Mouse (Mus musculus) embryonic facial prominence, embryonic 15.5 days (tissue): Measurements from ENCODE around the gene Shbg. TPM values are rescaled to one million over a fixed set of nuclear protein-coding genes. Genes with fewer than 3 reads are reported as not detected.
"Not testable (repeated sequence)": the region's sequence is repeated elsewhere in the genome, so short reads cannot be mapped to it uniquely, and the experiment has no call there.

Source experiments
- ATAC-seq: fragments of 200-750 bp; cut with Nextera tagmentation; 2 replicates; pipeline ENCODE4 v1.8.0; 2017; ENCODE audit warnings: low read depth, moderate TSS enrichment; ENCODE audit not compliant: insufficient number of reproducible peaks, low FRiP score, low TSS enrichment
- H3K27ac ChIP-seq: fragments of 300-500 bp; sonication (generic); replicated peaks from 2 replicates; pipeline ENCODE4 v1.5.1; 2015; ENCODE audit warnings: mild to moderate bottlenecking, inconsistent platforms
- H3K27me3 ChIP-seq: fragments of 300-500 bp; sonication (generic); 2 replicates; pipeline ENCODE4 v1.6.1; 2015; ENCODE audit warnings: inconsistent platforms
- H3K36me3 ChIP-seq: fragments of 300-500 bp; sonication (generic); 2 replicates; pipeline ENCODE4 v1.6.1; 2015; ENCODE audit warnings: mild to moderate bottlenecking, inconsistent platforms
- H3K4me1 ChIP-seq: fragments of 300-500 bp; sonication (generic); 2 replicates; pipeline ENCODE4 v1.6.1; 2015; ENCODE audit warnings: inconsistent platforms
- H3K4me2 ChIP-seq: fragments of 300-500 bp; sonication (generic); replicated peaks from 2 replicates; pipeline ENCODE4 v1.6.1; 2015; ENCODE audit warnings: mild to moderate bottlenecking, inconsistent platforms
- H3K4me3 ChIP-seq: fragments of 300-500 bp; sonication (generic); replicated peaks from 2 replicates; pipeline ENCODE4 v1.5.1; 2015; ENCODE audit warnings: mild to moderate bottlenecking, inconsistent platforms
- H3K9ac ChIP-seq: fragments of 300-500 bp; sonication (generic); 2 replicates; pipeline ENCODE4 v1.6.1; 2015; ENCODE audit warnings: inconsistent platforms
- H3K9me3 ChIP-seq: fragments of 300-500 bp; sonication (generic); replicated peaks from 2 replicates; pipeline ENCODE4 v1.6.1; 2016; ENCODE audit warnings: inconsistent platforms
- WGBS: fragments of 180-500 bp; shearing (Covaris S2); methylation state at CpG from one replicate; pipeline ENCODE4 v1.1.7; 2015; 5-methylcytosine and 5-hydroxymethylcytosine counted together
- polyA plus RNA-seq: library from polyadenylated mRNA; unstranded; fragments of >200 nt; fragmentation: Nextera tagmentation; extraction: Ambion mirVana; gene quantifications from 2 replicates; pipeline ENCODE4 v1.2.1, GENCODE M21; 2015

Shbg gene
- polyA plus RNA-seq, 1 experiment from 2014 or later: not detected

DNA sequence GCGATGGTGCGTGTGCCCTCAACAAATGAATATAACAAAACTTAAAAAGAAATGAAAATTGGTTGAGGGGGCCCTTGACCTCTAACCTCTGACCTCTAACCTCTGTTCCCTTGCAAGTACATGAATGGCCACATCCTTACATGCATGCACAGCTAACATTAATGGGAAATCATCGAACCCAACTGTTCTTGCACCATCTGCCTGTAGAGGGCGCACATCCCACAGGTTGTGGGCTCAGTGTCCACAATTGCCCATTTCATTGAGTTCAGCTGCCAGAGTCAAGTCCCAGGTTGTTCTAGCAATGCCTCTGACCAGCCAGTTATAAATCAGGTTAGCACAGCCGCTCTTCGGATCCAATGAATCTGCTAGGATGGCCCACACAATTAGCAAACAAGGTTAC lies 10.6 kb upstream of the Shbg start:
- H3K9me3 ChIP-seq: no peaks in the 10 kb centered on the region
- WGBS: 32% methylated on average over 6 of the region's 6 CpGs
- H3K27ac ChIP-seq: no peak overlapping the region
- no peak overlapping the region for H3K9ac ChIP-seq
- no peak overlapping the region for H3K4me3 ChIP-seq
- no peaks in the 10 kb centered on the region for H3K4me1 ChIP-seq
- ATAC-seq: no peak
- no peaks in the 10 kb centered on the region for H3K36me3 ChIP-seq
- no peaks in the 10 kb centered on the region for H3K27me3 ChIP-seq
- no peak overlapping the region for H3K4me2 ChIP-seq

DNA sequence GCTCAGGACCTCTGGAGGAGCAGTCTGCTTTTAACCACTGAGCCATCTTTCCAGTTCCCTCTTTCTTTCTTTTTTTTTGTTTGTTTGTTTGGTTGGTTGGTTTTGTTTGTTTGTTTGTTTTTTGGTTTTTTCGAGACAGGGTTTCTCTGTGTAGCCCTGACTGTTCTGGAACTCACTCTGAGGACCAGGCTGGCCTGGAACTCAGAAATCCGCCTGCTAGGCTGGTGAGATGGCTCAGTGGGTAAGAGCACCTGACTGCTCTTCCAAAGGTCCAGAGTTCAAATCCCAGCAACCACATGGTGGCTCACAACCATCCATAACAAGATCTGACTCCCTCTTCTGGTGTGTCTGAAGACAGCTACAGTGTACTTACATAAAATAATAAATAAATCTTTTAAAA lies 6.6 kb upstream of the Shbg start:
- 90% methylated on average over 2 of the region's 2 CpGs for WGBS
- H3K36me3 ChIP-seq, H3K4me2 ChIP-seq, H3K27ac ChIP-seq, H3K9ac ChIP-seq, ATAC-seq, H3K4me1 ChIP-seq, H3K9me3 ChIP-seq, H3K27me3 ChIP-seq, H3K4me3 ChIP-seq: not testable (repeated sequence)

DNA sequence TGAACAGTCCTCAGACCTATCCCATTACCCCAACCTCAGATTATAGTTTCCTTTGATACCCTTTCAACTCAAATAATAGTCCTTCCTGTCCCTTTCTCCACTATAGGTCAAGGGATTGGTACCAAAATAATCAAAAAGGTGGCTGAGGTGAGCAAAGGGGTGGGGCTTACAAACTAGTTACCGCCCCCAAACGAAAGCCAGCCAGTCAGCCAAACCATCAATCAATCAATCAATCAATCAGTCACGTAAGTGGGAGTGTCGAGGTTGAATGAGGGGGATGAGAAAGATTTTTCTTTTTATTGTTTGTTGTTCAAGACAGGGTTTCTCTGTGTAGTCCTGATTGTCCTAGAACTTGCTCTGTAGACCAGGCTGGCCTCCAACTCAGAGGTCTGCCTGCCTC lies 5.3 kb upstream of the Shbg start:
- H3K27ac ChIP-seq: no peak overlapping the region
- H3K36me3 ChIP-seq: no peaks in the 10 kb centered on the region
- no peak for ATAC-seq
- no peak overlapping the region for H3K9ac ChIP-seq
- H3K9me3 ChIP-seq: no peaks in the 10 kb centered on the region
- H3K27me3 ChIP-seq: no peaks in the 10 kb centered on the region
- peak overlapping the region; percentile 60 for H3K4me3 ChIP-seq
- peaks cover 8% of the 10 kb centered on the region for H3K4me1 ChIP-seq
- WGBS: 77% methylated on average over 4 of the region's 4 CpGs
- peak overlapping the region; percentile 79 for H3K4me2 ChIP-seq

DNA sequence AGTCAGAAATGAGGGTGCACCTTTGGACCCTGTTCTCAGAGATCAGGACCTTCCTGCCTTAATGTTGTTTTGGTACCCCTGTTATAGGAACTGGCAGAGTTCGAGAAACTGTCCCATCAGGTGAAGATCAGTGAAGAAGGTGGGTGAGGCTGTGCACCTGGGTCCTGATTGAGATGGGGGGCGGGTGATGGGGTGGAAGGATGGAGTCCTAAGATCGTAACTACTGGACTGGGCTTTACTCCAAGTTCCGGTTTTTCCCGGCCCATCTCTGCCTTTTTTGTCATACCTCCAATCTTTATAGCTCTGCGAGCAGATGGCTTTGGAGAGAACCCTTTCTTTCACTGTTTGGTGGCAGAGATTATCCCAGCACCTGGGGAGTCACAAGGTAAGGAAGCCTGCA lies 4.7 kb upstream of the Shbg start:
- Histone ChIP-seq H3K27ac (peak overlapping the region; percentile 83), H3K4me2 (peak overlapping the region; percentile 79), H3K4me1 (peaks cover 8% of the 10 kb centered on the region), H3K9me3 (no peaks in the 10 kb centered on the region), H3K4me3 (peak overlapping the region; percentile 60), H3K27me3 (no peaks in the 10 kb centered on the region; the same call in 1 of the 2 replicates), H3K9ac (peak overlapping the region; percentile 63), H3K36me3 (no peaks in the 10 kb centered on the region)
- 28% methylated on average over 6 of the region's 6 CpGs for WGBS
- no peak for ATAC-seq

DNA sequence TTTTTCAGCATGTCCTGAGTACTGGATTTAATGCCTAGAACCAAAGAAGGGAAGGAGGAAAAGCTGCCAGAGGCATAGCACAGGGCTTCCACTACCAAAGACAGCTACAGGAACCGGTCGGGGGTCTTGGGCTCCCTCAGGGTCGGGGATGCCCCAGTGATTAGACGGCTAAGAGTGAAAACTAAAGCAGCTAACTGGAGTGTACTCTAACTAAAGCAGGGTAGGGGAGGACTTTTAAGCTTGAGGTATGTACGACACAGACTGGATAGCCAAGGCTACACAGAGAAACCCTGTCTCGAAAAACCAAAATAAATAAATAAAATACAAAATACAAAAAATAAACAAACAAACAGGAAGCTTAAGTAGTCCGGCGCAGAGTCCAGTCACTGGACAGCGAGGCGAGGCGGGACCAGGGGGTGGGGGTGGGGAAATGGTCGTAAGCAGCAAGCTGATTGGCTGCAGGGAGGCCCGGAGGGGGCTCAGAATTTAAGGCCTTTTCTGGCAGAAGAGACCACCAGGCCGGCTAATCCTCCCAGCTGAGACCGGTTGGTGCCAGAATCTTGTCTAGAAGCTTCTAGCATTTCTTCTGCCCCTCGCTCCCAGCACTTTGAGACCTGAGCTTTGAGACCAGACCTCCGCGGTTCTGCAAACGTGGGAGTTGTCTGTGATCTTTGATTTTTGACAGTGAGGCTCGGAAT lies 4.0 kb upstream of the Shbg start, which contains the start of gene Sat2:
Sat2 (plus strand) TSS at position 454 of the 698 bp plus-strand sequence.
- Histone ChIP-seq H3K36me3 (no peaks in the 10 kb centered on the region), H3K9ac (peak within 1 kb of the TSS; percentile 63), H3K27me3 (no peaks in the 10 kb centered on the region; the same call in 1 of the 2 replicates), H3K9me3 (no peaks in the 10 kb centered on the region), H3K27ac (peak within 1 kb of the TSS; percentile 83), H3K4me2 (peak within 1 kb of the TSS; percentile 79), H3K4me1 (peaks cover 8% of the 10 kb centered on the region), H3K4me3 (peak within 1 kb of the TSS; percentile 60)
- 1% methylated on average over 20 of the region's 20 CpGs for WGBS
- peak; percentile 83; the same call in 1 of the 2 replicates for ATAC-seq

DNA sequence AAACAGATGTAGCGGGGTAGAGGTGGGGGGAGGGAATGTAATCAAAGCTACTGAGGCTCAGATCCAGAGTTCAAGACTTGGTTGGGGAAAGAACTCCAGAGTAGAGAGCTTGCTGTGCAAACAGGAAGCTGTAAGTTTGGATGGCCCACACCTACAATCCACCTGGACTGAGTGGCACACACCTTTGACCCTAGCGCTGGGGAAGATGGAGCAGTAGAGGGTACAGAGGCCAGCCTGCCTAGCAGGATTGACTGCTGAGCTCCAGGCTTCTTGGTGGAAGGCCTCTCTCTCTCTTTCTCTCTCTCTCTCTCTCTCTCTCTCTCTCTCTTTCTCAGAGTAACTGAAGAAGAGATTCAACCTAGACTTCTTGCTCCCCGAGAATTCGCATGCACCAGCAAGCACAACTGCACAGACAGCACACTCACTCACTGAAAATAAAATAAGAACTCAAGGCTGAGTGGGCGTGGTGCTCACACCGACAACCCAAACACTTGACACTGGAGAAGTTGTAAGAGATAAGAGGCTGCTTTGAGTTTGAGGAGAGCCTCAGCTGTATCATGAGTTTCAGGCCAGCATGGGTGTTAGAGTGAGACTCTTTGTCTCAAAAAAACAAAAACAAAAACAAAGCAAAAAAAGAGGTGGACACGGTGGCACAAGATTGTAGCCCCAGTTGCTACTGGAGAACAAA lies 2.8 kb upstream of the Shbg start:
- no peak for ATAC-seq
- Histone ChIP-seq H3K9me3 (no peaks in the 10 kb centered on the region), H3K27me3 (no peaks in the 10 kb centered on the region; the same call in 1 of the 2 replicates), H3K4me2 (no peak overlapping the region), H3K36me3 (no peaks in the 10 kb centered on the region), H3K4me3 (no peak overlapping the region), H3K9ac (no peak overlapping the region), H3K27ac (no peak overlapping the region), H3K4me1 (peaks cover 8% of the 10 kb centered on the region)
- WGBS: 77% methylated on average over 7 of the region's 7 CpGs

DNA sequence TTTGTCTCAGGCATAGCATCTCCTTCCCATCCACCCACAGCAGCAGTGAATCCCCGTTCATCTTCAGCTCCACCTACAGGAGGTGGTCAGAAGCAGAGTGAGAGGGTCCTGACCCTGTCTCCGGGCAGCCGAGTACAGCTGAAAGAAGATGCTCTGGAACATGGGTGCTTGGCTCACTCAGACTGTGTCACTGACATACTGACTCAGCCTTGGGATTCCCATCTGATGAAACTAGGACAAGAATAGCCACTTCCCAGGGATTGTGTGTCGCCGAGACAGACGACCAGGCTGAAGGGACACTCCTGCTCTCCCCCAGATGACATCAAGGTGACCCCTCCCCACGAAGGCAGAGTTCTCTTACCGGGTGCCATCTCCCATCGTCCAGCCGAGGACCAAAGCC lies 924 bp downstream of the Shbg start:
- no peak for ATAC-seq
- peaks cover 7% of the 10 kb centered on the region for H3K4me1 ChIP-seq
- 36% methylated on average over 10 of the region's 10 CpGs for WGBS
- no peaks in the 10 kb centered on the region for H3K9me3 ChIP-seq
- no peak overlapping the region for H3K4me2 ChIP-seq
- H3K4me3 ChIP-seq: no peak overlapping the region
- no peaks in the 10 kb centered on the region for H3K36me3 ChIP-seq
- H3K27ac ChIP-seq: no peak overlapping the region
- H3K9ac ChIP-seq: no peak overlapping the region
- no peaks in the 10 kb centered on the region; the same call in 1 of the 2 replicates for H3K27me3 ChIP-seq

DNA sequence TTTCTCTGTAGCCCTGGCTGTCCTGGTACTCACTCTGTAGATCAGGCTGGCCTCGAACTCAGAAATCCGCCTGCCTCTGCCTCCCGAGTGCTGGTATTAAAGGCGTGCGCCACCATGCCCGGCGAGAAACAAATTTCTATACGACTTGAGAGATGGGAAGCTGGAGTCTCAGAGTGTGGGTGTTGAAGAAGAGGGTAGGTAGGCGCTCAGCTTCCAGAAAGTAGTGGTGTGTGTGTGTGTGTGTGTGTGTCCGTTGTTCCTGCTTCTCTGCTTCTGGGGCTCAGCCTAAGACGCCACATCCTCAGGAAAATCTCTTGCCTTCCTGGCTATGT lies 3.5 kb downstream of the Shbg start:
- not testable (repeated sequence) for H3K9me3 ChIP-seq, H3K27me3 ChIP-seq, H3K27ac ChIP-seq, H3K4me1 ChIP-seq, ATAC-seq, H3K4me3 ChIP-seq, H3K9ac ChIP-seq, H3K36me3 ChIP-seq
- 49% methylated on average over 11 of the region's 11 CpGs for WGBS
- H3K4me2 ChIP-seq: peak overlapping the region; percentile 27; the same call in 1 of the 2 replicates

DNA sequence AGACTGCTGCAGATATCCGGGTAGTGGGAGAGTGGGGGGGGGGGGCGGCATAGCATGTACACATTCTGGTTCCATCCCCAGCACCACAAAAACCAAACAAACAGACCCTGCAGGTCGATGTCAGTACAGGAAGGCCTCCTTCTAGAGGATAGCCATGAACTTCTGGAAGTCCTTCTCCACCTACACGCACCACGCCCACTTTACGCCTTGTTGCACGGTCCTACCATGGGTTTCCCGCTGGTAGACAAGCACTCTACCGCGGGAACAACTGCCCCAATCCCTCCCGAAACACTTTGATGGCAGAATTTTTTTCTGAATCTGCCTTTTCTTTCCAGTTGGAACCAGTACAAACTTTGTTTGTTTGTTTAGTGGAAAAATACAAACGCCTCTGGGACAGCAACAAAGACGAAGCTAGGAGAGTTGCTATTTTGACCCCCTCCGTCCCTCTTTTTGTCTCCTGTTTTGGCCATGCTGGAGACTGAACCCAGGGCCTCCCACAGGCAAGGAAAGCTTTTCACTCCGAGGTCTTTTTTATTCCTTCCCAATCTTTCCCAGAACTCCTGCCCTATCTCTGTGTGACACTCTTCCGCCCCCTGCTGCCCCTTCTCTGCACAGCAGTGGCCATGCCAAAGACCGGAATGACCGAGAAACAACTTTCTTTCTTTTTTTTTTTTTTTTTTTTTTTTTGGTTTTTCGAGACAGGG lies 4.0 kb downstream of the Shbg start:
- H3K27me3 ChIP-seq: no peaks in the 10 kb centered on the region; the same call in 1 of the 2 replicates
- peak overlapping the region; percentile 8; the same call in 1 of the 2 replicates for H3K4me3 ChIP-seq
- no peak overlapping the region for H3K9ac ChIP-seq
- H3K27ac ChIP-seq: no peak overlapping the region
- H3K9me3 ChIP-seq: no peaks in the 10 kb centered on the region
- 13% methylated on average over 19 of the region's 19 CpGs for WGBS
- H3K4me2 ChIP-seq: peak overlapping the region; percentile 27
- ATAC-seq: no peak
- no peaks in the 10 kb centered on the region for H3K36me3 ChIP-seq
- peaks cover 7% of the 10 kb centered on the region for H3K4me1 ChIP-seq

DNA sequence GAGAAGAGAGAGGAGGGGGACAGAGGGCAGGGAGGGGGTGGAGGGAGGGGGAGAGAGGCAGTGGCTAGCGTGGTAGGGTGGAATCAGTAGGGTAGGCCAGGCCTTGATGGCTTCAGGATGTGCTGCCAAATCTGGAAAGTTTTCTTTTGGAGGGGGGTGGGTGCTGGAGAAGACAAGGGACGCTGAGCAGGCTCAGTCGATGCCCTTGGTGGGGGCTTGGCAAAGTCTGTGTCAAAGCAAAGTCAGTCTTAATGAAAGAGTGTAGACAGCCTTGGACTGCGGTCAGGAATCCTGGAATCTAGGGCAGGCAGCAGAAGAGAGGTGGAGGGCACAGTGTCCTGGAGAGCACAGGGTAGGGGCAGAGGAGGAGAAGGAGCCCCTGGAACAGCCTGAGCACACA lies 6.8 kb downstream of the Shbg start:
- WGBS: 53% methylated on average over 4 of the region's 4 CpGs
- Histone ChIP-seq H3K27ac (no peak overlapping the region), H3K27me3 (no peaks in the 10 kb centered on the region), H3K36me3 (no peaks in the 10 kb centered on the region), H3K9me3 (no peaks in the 10 kb centered on the region), H3K4me2 (no peak overlapping the region), H3K9ac (no peak overlapping the region), H3K4me1 (peaks cover 10% of the 10 kb centered on the region), H3K4me3 (no peak overlapping the region)
- ATAC-seq: no peak

DNA sequence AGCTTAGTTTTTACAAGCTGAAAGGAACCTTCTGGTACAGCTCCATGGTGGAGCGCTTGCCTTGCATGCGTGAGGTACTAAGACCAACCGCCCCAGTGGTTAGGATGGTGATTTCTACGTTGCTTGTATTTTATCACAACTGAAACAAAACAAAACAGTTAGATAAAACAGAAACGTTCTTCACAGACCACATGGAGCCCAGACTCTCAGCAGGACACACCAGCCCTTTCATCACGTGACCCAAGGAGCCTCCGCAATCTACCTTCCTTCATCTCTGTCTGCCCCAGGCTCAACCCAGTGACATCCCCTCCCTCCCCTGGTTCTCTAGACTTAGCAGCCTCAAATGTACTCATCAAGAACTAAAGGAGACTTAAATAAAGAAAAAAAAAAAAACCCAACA lies 8.3 kb downstream of the Shbg start:
- Histone ChIP-seq H3K27ac (no peak overlapping the region), H3K4me3 (no peak overlapping the region), H3K4me2 (no peak overlapping the region), H3K9me3 (no peaks in the 10 kb centered on the region), H3K27me3 (no peaks in the 10 kb centered on the region), H3K9ac (no peak overlapping the region), H3K36me3 (no peaks in the 10 kb centered on the region), H3K4me1 (peaks cover 23% of the 10 kb centered on the region)
- WGBS: 63% methylated on average over 7 of the region's 7 CpGs
- ATAC-seq: no peak
